Mouse (Mus musculus) ES-E14 (cell line): ENCODE data around the gene Flot1.

Experiments used
- CHD2 ChIP-seq: IDR thresholded peaks from 2 replicates; pipeline ENCODE4 v1.6.1; 2014; ENCODE audit warnings: mild to moderate bottlenecking, low read depth, low read length, inconsistent platforms
- HCFC1 ChIP-seq: IDR thresholded peaks from 2 replicates; pipeline ENCODE4 v1.6.1; 2012; ENCODE audit warnings: low read length, inconsistent platforms, borderline replicate concordance; ENCODE audit not compliant: insufficient read depth
- MAFK ChIP-seq: IDR thresholded peaks from 2 replicates; pipeline ENCODE4 v1.6.1; 2014; ENCODE audit warnings: mild to moderate bottlenecking, low read depth, low read length, inconsistent platforms; ENCODE audit not compliant: insufficient read depth
- ZC3H11A ChIP-seq: IDR thresholded peaks from 2 replicates; pipeline ENCODE4 v1.6.1; 2012; ENCODE audit warnings: low read depth, mild to moderate bottlenecking, inconsistent platforms, low read length, borderline replicate concordance
- ZNF384 ChIP-seq: IDR thresholded peaks from 2 replicates; pipeline ENCODE4 v1.6.1; 2012; ENCODE audit warnings: low read depth, low read length, inconsistent platforms

DNA sequence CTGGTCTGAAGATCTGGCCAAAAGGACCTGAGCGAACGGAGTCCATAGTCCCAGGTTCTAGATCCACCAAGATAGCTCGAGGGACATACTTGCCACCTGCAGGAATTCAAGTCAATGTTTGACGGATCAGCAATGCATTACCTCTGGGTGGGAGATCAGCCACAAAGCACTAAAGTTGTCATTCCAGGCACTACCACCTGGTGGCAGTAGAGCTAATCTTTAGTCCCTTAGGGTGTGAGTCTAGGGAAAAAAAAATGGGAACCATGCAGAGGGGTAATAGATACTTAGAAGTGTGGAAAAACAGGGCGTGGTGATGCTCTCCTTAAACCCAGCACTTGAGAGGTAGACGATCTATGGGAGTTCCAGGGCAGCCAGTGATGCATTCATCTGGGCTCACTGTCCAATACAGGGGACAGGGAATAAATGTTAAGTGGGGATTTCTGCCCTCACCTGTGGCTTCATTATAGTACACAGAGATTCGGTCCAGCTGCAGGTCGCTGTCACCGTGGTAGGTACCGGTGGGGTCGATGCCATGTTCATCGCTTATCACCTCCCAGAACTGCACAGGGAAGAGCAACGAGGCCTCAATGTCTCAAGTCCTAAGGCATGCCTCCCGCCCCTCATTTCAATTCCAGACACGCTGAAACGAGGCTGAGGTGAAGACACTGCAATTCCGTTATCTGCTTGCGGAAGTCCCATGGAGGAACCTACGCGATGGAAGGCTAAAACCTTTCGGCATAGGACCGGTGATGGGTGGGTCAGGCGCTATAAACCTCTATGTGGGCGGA, 13.3 kb downstream of the Flot1 start:
- TF ChIP-seq HCFC1 (no peak; the same call in 1 of the 2 replicates), ZC3H11A (no peak), CHD2 (no peak), ZNF384 (peak; percentile 94), MAFK (no peak)
